Mouse (Mus musculus): ENCODE measurements at regions not wholly inside any gene's neighbourhood (a gene's known extent, or its start where the extent isn't known, plus 50 kb on each side); places are given as distances from the start of the nearest gene placed in this dataset.

DNA sequence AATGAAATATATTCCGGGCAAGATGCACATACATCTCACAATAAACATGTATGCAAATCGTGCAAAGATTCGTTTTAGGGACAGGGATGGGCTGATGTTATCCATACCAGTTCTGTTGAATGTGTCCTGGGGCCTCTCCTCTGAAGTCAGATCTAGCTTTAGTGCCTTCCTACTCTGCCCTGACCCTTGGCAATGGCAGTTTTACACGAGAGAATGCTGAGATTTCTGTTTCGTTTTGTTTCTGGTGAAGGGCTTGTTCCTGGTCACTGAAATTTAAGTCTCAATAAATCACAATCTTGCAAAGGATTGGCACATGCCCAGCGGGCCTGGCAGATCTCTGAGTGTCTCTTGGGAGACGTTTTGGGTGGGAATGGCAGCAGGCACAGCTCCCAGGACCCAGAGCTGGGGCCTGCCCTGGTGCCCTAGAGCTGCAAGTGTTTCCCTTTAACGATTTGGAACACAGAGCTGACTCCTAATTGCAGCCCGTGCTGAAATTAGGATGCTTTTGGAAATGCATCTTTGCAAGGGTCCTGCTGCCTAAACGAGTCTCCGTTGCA is 447.5 kb downstream of the Etnk1 start:
- Histone ChIP-seq H3K36me3 (ENCODE audit: control insufficient read depth, insufficient read depth, low read length) (no peaks in the 10 kb centered on the region), H3K27ac (ENCODE audit: low read depth, low read length) (no peak overlapping the region), H3K4me3 (ENCODE audit: low read depth, low read length) (no peak overlapping the region), H3K4me2 (no peak overlapping the region), H3K9me3 (replicated peaks; ENCODE audit: control insufficient read depth, low read length) (no peaks in the 10 kb centered on the region), H3K4me1 (ENCODE audit: control insufficient read depth, insufficient read depth, low read length) (no peaks in the 10 kb centered on the region), H3K27me3 (ENCODE audit: control insufficient read depth, insufficient read depth, low read length) (no peaks in the 10 kb centered on the region), H3K9ac (ENCODE audit: low read depth, low read length) (no peak overlapping the region)
- WGBS (ENCODE audit: insufficient replicate concordance): 81% methylated on average over 11 of the region's 11 CpGs
- no peak for ATAC-seq (replicated peaks; ENCODE audit: insufficient number of reproducible peaks, low FRiP score, low TSS enrichment)

DNA sequence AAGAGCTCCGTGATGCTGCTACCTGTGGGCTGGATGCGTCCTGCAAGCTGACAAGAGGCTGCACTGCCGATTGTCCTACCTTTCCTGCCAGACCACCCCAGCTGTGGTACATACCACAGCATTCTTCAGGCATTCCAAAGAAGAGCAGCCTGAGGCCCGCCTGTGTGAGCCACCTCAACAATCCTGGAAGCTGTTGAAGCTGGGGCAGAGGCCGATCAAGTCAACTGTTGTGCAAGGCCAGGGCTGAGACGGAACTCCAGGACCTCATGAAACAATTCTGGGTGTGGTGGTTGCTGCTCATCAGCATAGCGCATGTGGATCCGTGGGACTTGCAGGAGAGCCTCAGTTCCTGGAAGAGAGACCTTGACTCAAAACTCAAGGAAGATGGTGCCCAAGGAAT is 448.3 kb downstream of the Etnk1 start:
- no peaks in the 10 kb centered on the region for H3K4me1 ChIP-seq (ENCODE audit: control insufficient read depth, insufficient read depth, low read length)
- H3K9me3 ChIP-seq (replicated peaks; ENCODE audit: control insufficient read depth, low read length): no peaks in the 10 kb centered on the region
- H3K27ac ChIP-seq (ENCODE audit: low read depth, low read length): no peak overlapping the region
- ATAC-seq (replicated peaks; ENCODE audit: insufficient number of reproducible peaks, low FRiP score, low TSS enrichment): no peak
- H3K36me3 ChIP-seq (ENCODE audit: control insufficient read depth, insufficient read depth, low read length): no peaks in the 10 kb centered on the region
- WGBS (ENCODE audit: insufficient replicate concordance): 56% methylated on average over 8 of the region's 8 CpGs
- H3K4me3 ChIP-seq (ENCODE audit: low read depth, low read length): no peak overlapping the region
- no peak overlapping the region for H3K4me2 ChIP-seq
- no peaks in the 10 kb centered on the region for H3K27me3 ChIP-seq (ENCODE audit: control insufficient read depth, insufficient read depth, low read length)
- no peak overlapping the region for H3K9ac ChIP-seq (ENCODE audit: low read depth, low read length)

DNA sequence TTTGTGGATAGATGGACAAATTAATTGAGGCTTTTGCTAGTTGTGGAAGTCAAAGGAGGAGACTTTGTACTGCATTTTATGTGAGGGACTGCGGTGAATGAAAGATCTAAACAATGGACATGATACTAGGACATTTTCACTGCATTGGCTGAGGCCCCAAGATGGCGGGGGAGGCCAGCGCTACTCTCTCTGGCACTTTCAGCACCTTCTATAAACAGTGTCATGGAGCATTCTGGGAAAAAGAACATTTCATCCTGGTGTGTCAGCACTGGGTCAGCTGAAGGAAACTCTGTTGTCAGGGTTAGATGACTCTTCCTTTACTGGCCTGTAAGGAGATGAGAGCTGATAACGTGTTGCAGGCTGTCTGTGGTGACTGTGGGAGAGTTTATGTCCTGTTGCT is 449.4 kb downstream of the Etnk1 start:
- 78% methylated on average over 4 of the region's 4 CpGs for WGBS (ENCODE audit: insufficient replicate concordance)
- no peak for ATAC-seq (replicated peaks; ENCODE audit: insufficient number of reproducible peaks, low FRiP score, low TSS enrichment)
- H3K9ac ChIP-seq (ENCODE audit: low read depth, low read length): no peak overlapping the region

GRCm38 (mm10) chr6:143618558-143618957 is 451.5 kb downstream of the Etnk1 start:
- Histone ChIP-seq H3K27me3 (ENCODE audit: control insufficient read depth, insufficient read depth, low read length) (no peaks in the 10 kb centered on the region), H3K9me3 (replicated peaks; ENCODE audit: control insufficient read depth, low read length) (no peaks in the 10 kb centered on the region), H3K36me3 (ENCODE audit: control insufficient read depth, insufficient read depth, low read length) (no peaks in the 10 kb centered on the region), H3K9ac (ENCODE audit: low read depth, low read length) (no peak overlapping the region), H3K4me1 (ENCODE audit: control insufficient read depth, insufficient read depth, low read length) (no peaks in the 10 kb centered on the region), H3K4me3 (ENCODE audit: low read depth, low read length) (no peak overlapping the region), H3K27ac (ENCODE audit: low read depth, low read length) (no peak overlapping the region), H3K4me2 (no peak overlapping the region)
- no peak for ATAC-seq (replicated peaks; ENCODE audit: insufficient number of reproducible peaks, low FRiP score, low TSS enrichment)
- 59% methylated on average over 10 of the region's 10 CpGs for WGBS (ENCODE audit: insufficient replicate concordance)

More for the DNA sequence above, 449.4 kb downstream of the Etnk1 start:
- Histone ChIP-seq H3K27me3 (ENCODE audit: control insufficient read depth, insufficient read depth, low read length) (no peaks in the 10 kb centered on the region), H3K27ac (ENCODE audit: low read depth, low read length) (no peak overlapping the region), H3K36me3 (ENCODE audit: control insufficient read depth, insufficient read depth, low read length) (no peaks in the 10 kb centered on the region), H3K4me1 (ENCODE audit: control insufficient read depth, insufficient read depth, low read length) (no peaks in the 10 kb centered on the region), H3K4me2 (no peak overlapping the region), H3K4me3 (ENCODE audit: low read depth, low read length) (no peak overlapping the region), H3K9me3 (replicated peaks; ENCODE audit: control insufficient read depth, low read length) (no peaks in the 10 kb centered on the region)

GRCm38 (mm10) chr6:143620583-143620982 is 453.6 kb downstream of the Etnk1 start:
- no peaks in the 10 kb centered on the region for H3K36me3 ChIP-seq (ENCODE audit: control insufficient read depth, insufficient read depth, low read length)
- no peak for ATAC-seq (replicated peaks; ENCODE audit: insufficient number of reproducible peaks, low FRiP score, low TSS enrichment)
- no peak overlapping the region for H3K4me2 ChIP-seq
- H3K27ac ChIP-seq (ENCODE audit: low read depth, low read length): no peak overlapping the region
- H3K4me3 ChIP-seq (ENCODE audit: low read depth, low read length): no peak overlapping the region
- H3K9ac ChIP-seq (ENCODE audit: low read depth, low read length): no peak overlapping the region
- no peaks in the 10 kb centered on the region for H3K9me3 ChIP-seq (replicated peaks; ENCODE audit: control insufficient read depth, low read length)
- H3K4me1 ChIP-seq (ENCODE audit: control insufficient read depth, insufficient read depth, low read length): no peaks in the 10 kb centered on the region
- H3K27me3 ChIP-seq (ENCODE audit: control insufficient read depth, insufficient read depth, low read length): no peaks in the 10 kb centered on the region
- WGBS (ENCODE audit: insufficient replicate concordance): 71% methylated on average over 2 of the region's 2 CpGs

- Histone ChIP-seq H3K27me3 (ENCODE audit: control insufficient read depth, insufficient read depth, low read length) (no peaks in the 10 kb centered on the region), H3K4me3 (ENCODE audit: low read depth, low read length) (no peak overlapping the region), H3K9me3 (replicated peaks; ENCODE audit: control insufficient read depth, low read length) (no peaks in the 10 kb centered on the region), H3K9ac (ENCODE audit: low read depth, low read length) (no peak overlapping the region), H3K4me2 (no peak overlapping the region), H3K36me3 (ENCODE audit: control insufficient read depth, insufficient read depth, low read length) (no peaks in the 10 kb centered on the region), H3K27ac (ENCODE audit: low read depth, low read length) (no peak overlapping the region), H3K4me1 (ENCODE audit: control insufficient read depth, insufficient read depth, low read length) (no peaks in the 10 kb centered on the region)
- 73% methylated on average over 2 of the region's 2 CpGs for WGBS (ENCODE audit: insufficient replicate concordance)
- ATAC-seq (replicated peaks; ENCODE audit: insufficient number of reproducible peaks, low FRiP score, low TSS enrichment): no peak
Measured at GRCm38 (mm10) chr6:143622161-143622560, 455.1 kb downstream of the Etnk1 start.

DNA sequence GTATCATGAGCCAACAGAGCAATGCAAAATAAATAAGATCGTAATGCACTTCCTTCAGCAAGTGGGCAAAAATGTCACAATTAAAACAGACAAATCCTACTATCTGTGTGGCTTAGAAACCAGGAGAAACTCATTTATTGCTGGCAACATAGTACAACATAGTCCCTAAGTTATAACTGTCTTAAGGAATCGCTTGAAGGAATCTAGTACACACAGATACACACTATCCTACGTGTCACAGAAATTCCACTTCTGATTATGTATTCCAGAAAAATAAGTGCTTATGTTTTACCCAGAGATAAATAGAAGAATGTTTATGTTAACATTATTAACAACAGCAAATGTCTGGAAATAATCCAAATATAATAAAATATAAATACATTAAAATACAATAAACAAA is 457.9 kb downstream of the Etnk1 start:
- H3K27ac ChIP-seq (ENCODE audit: low read depth, low read length): no peak overlapping the region
- no peaks in the 10 kb centered on the region for H3K27me3 ChIP-seq (ENCODE audit: control insufficient read depth, insufficient read depth, low read length)
- no peak for ATAC-seq (replicated peaks; ENCODE audit: insufficient number of reproducible peaks, low FRiP score, low TSS enrichment)
- no peak overlapping the region for H3K4me2 ChIP-seq
- no peak overlapping the region for H3K9ac ChIP-seq (ENCODE audit: low read depth, low read length)
- no peaks in the 10 kb centered on the region for H3K9me3 ChIP-seq (replicated peaks; ENCODE audit: control insufficient read depth, low read length)
- WGBS (ENCODE audit: insufficient replicate concordance): 89% methylated on average over 3 of the region's 3 CpGs
- no peaks in the 10 kb centered on the region for H3K4me1 ChIP-seq (ENCODE audit: control insufficient read depth, insufficient read depth, low read length)
- no peak overlapping the region for H3K4me3 ChIP-seq (ENCODE audit: low read depth, low read length)
- no peaks in the 10 kb centered on the region for H3K36me3 ChIP-seq (ENCODE audit: control insufficient read depth, insufficient read depth, low read length)

DNA sequence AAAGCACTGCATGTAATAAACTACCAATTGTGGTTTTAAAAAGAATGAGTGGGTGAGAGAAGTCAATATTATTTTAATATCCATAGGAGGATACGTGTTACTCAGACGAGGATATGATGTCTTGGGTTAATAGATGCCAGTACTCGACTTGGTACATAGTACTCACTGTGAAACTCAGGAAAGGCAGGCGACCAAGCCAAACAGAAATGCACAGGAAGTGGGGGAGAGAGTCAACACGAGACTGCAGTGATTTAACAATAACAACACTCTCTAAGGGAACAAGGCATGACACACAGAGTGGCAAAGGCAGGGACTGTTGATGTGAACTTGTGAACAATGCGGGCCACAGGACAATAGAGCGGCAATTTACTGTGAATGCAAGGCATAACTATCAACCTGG is 464.6 kb downstream of the Etnk1 start:
- no peak for ATAC-seq (replicated peaks; ENCODE audit: insufficient number of reproducible peaks, low FRiP score, low TSS enrichment)
- no peaks in the 10 kb centered on the region for H3K36me3 ChIP-seq (ENCODE audit: control insufficient read depth, insufficient read depth, low read length)
- H3K9me3 ChIP-seq (replicated peaks; ENCODE audit: control insufficient read depth, low read length): no peaks in the 10 kb centered on the region
- no peak overlapping the region for H3K4me3 ChIP-seq (ENCODE audit: low read depth, low read length)
- no peak overlapping the region for H3K9ac ChIP-seq (ENCODE audit: low read depth, low read length)
- no peaks in the 10 kb centered on the region for H3K27me3 ChIP-seq (ENCODE audit: control insufficient read depth, insufficient read depth, low read length)
- no peaks in the 10 kb centered on the region for H3K4me1 ChIP-seq (ENCODE audit: control insufficient read depth, insufficient read depth, low read length)
- no peak overlapping the region for H3K4me2 ChIP-seq
- no peak overlapping the region for H3K27ac ChIP-seq (ENCODE audit: low read depth, low read length)
- WGBS (ENCODE audit: insufficient replicate concordance): 56% methylated on average over 7 of the region's 7 CpGs

DNA sequence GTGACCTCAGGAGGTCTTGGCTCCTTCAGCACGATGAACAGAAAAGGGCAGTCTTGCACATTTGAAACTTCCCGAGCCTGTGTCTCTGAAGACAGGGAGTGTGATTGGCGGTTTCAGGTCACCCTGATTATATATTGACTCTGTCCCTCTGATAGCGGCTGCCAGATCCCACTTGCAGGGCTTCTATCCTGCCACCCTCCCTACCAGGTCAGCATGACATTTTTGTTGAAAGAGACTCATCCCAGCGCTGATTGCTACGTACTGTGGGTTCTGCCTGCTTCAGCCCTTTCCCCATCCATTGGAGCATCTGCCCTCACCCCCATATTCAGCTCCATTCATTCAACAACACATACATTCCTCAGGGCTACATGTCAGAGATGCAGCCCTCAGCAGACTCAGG is 466.7 kb downstream of the Etnk1 start:
- Histone ChIP-seq H3K4me1 (ENCODE audit: control insufficient read depth, insufficient read depth, low read length) (no peaks in the 10 kb centered on the region), H3K27me3 (ENCODE audit: control insufficient read depth, insufficient read depth, low read length) (no peaks in the 10 kb centered on the region), H3K9me3 (replicated peaks; ENCODE audit: control insufficient read depth, low read length) (no peaks in the 10 kb centered on the region), H3K27ac (ENCODE audit: low read depth, low read length) (no peak overlapping the region), H3K36me3 (ENCODE audit: control insufficient read depth, insufficient read depth, low read length) (no peaks in the 10 kb centered on the region), H3K4me2 (no peak overlapping the region), H3K9ac (ENCODE audit: low read depth, low read length) (no peak overlapping the region), H3K4me3 (ENCODE audit: low read depth, low read length) (no peak overlapping the region)
- no peak for ATAC-seq (replicated peaks; ENCODE audit: insufficient number of reproducible peaks, low FRiP score, low TSS enrichment)
- WGBS (ENCODE audit: insufficient replicate concordance): 64% methylated on average over 6 of the region's 6 CpGs
